Mouse (Mus musculus): ENCODE results near the gene Hnrnpl. TPM values are rescaled to one million over a fixed set of nuclear protein-coding genes. Genes with fewer than 3 reads are reported as not detected.

Gene Hnrnpl
- total RNA-seq, 2 experiments from 2014 or later = 110 to 131 TPM

- DNase-seq (ENCODE audit: low spot score) = no peak
These were observed 62.7 kb downstream of the Hnrnpl start for GRCm38 (mm10) chr7:28870901-28871664.

Other genes starting within 250 kb of the Hnrnpl start
- 10 to 100 TPM; 13.8 to 15.2 TPM for gene Samd4b, start 210.4 kb upstream of the Hnrnpl start, total RNA-seq (2021)
- gene Pak4, start 210.4 kb upstream of the Hnrnpl start, total RNA-seq (2021) = 1 to 10 TPM; 2.2 to 3.8 TPM
- not detected for gene Acp7, start 177.2 kb upstream of the Hnrnpl start, total RNA-seq (2021)
- under 1 TPM; 0.34 to 0.76 TPM for gene Fbxo27, start 115.7 kb upstream of the Hnrnpl start, total RNA-seq (2021)
- gene Fbxo17, start 91.7 kb upstream of the Hnrnpl start, total RNA-seq (2021) = 1 to 10 TPM; 3.5 to 3.8 TPM
- gene Mrps12, start 66.7 kb upstream of the Hnrnpl start, total RNA-seq (2021) = 10 to 100 TPM; 43.8 to 44.0 TPM
- gene Sars2, start 66.5 kb upstream of the Hnrnpl start, total RNA-seq (2021) = 10 to 100 TPM; 12.3 to 14.0 TPM
- gene Ccer2, start 52.4 kb upstream of the Hnrnpl start, total RNA-seq (2021) = not detected
- gene Sirt2, start 41.8 kb upstream of the Hnrnpl start, total RNA-seq (2021) = 10 to 100 TPM; 95.9 to 98.2 TPM
- gene Nfkbib, start 41.0 kb upstream of the Hnrnpl start, total RNA-seq (2021) = 10 to 100 TPM; 33.2 to 34.9 TPM
- gene Rinl, start 19.6 kb upstream of the Hnrnpl start, total RNA-seq (2021) = under 1 TPM; 0.45 to 0.46 TPM
- gene Ech1, start 16.7 kb downstream of the Hnrnpl start, total RNA-seq (2021) = 100 to 1,000 TPM; 227 to 344 TPM
- 1 to 10 TPM; 1.7 to 3.9 TPM for gene Lgals4, start 25.3 kb downstream of the Hnrnpl start, total RNA-seq (2021)
- gene Lgals7, start 55.3 kb downstream of the Hnrnpl start, total RNA-seq (2021) = under 1 TPM in 1 of 2 experiments, not detected in 1; 0.66 TPM
- gene Capn12, start 72.9 kb downstream of the Hnrnpl start, total RNA-seq (2021) = under 1 TPM; 0.09 TPM
- gene Actn4, start 153.8 kb downstream of the Hnrnpl start, total RNA-seq (2021) = 10 to 100 TPM; 29.6 to 46.1 TPM
- 100 to 1,000 TPM; 128 TPM for gene Eif3k, start 173.3 kb downstream of the Hnrnpl start, total RNA-seq (2021)
- gene Map4k1, start 173.5 kb downstream of the Hnrnpl start, total RNA-seq (2021) = under 1 TPM; 0.24 to 0.59 TPM

All from gastrocnemius, adult 18-20 months (tissue).